Mouse (Mus musculus): ENCODE measurements around the gene Camkv. TPM values are rescaled to one million over a fixed set of nuclear protein-coding genes. Genes with fewer than 3 reads are reported as not detected.

Gene Camkv
- polyA plus RNA-seq, 1 experiment from 2014 or later = 0.07 TPM

DNA sequence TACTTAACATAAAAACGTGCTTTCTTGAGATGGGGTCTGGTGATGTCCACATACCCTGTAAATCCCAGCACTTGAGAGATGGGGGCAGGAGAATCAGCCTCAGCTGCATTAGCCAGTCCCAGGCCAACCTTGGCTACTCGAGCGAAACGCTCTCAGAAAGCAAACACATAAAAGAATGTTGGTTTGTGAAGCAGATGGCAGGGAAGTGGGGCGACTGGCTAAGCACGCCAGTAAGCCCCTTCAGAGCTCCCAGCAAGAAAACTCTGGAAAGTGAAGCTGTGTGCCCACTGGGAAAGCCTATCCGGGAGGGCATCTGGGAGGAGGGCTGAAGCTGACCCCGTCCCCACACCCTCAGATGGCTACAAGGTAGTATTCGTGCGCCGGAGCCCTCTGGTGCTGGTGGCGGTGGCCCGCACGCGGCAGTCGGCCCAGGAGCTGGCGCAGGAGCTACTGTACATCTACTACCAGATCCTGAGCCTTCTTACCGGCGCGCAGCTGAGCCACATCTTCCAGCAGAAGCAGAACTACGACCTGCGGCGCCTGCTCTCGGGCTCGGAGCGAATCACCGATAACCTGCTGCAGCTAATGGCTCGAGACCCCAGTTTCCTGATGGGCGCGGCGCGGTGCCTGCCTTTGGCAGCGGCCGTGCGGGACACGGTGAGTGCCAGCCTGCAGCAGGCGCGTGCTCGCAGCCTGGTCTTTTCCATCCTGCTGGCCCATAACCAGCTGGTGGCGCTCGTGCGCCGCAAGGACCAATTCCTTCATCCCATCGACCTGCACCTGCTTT lies 34.4 kb upstream of the Camkv start:
- peaks cover 3 to 8% of the 10 kb centered on the region in 2 experiments; a peak in 2 of 4 replicates for H3K4me1 ChIP-seq (ENCODE audit: control insufficient read depth in 2 of 2, insufficient read depth in 2 of 2, low read length in 2 of 2)
- H3K4me3 ChIP-seq (ENCODE audit: control insufficient read depth in 1 of 2, insufficient read depth in 1 of 2, low read depth in 1 of 2, low read length in 2 of 2) = peak overlapping the region; percentile 35 to 44
- H3K9ac ChIP-seq (ENCODE audit: low read length) = peak overlapping the region; percentile 47; the same call in 1 of the 2 replicates
- H3K4me2 ChIP-seq (ENCODE audit: low read length) = peak overlapping the region; percentile 68
- peaks cover 9% of the 10 kb centered on the region for H3K27me3 ChIP-seq (ENCODE audit: control insufficient read depth, insufficient read depth, low read length)
- WGBS = 11% methylated on average over 44 of the region's 44 CpGs
- no peaks in the 10 kb centered on the region for H3K9me3 ChIP-seq (ENCODE audit: control insufficient read depth, low read length)
- H3K36me3 ChIP-seq (ENCODE audit: control insufficient read depth, insufficient read depth, low read length) = peaks cover 23% of the 10 kb centered on the region
- ATAC-seq (ENCODE audit: insufficient number of reproducible peaks, insufficient read depth, low FRiP score, low read depth) = no peak
- no peak overlapping the region for H3K27ac ChIP-seq (replicated peaks in 1 of 2; ENCODE audit: control insufficient read depth in 1 of 2, insufficient read depth in 1 of 2, low read depth in 2 of 2, low read length in 2 of 2)

GRCm38 (mm10) chr9:107901627-107901914 lies 33.9 kb upstream of the Camkv start:
- Histone ChIP-seq H3K4me3 (ENCODE audit: control insufficient read depth in 1 of 2, insufficient read depth in 1 of 2, low read depth in 1 of 2, low read length in 2 of 2) (peak overlapping the region in 1 of 2 experiments; percentile 35; a peak in 2 of 4 replicates), H3K4me1 (ENCODE audit: control insufficient read depth in 2 of 2, insufficient read depth in 2 of 2, low read length in 2 of 2) (peaks cover 9 to 14% of the 10 kb centered on the region in 2 experiments; a peak in 3 of 4 replicates), H3K9me3 (ENCODE audit: control insufficient read depth, low read length) (no peaks in the 10 kb centered on the region), H3K36me3 (ENCODE audit: control insufficient read depth, insufficient read depth, low read length) (peaks cover 23% of the 10 kb centered on the region), H3K9ac (ENCODE audit: low read length) (no peak overlapping the region), H3K4me2 (ENCODE audit: low read length) (peak overlapping the region; percentile 68), H3K27me3 (ENCODE audit: control insufficient read depth, insufficient read depth, low read length) (peaks cover 9% of the 10 kb centered on the region), H3K27ac (replicated peaks in 1 of 2; ENCODE audit: control insufficient read depth in 1 of 2, insufficient read depth in 1 of 2, low read depth in 2 of 2, low read length in 2 of 2) (no peak overlapping the region)
- ATAC-seq (ENCODE audit: insufficient number of reproducible peaks, insufficient read depth, low FRiP score, low read depth) = no peak
- WGBS = 23% methylated on average over 17 of the region's 17 CpGs

GRCm38 (mm10) chr9:107904726-107905125 lies 30.7 kb upstream of the Camkv start:
- 2% methylated on average over 4 of the region's 4 CpGs for WGBS
- Histone ChIP-seq H3K4me1 (ENCODE audit: control insufficient read depth in 2 of 2, insufficient read depth in 2 of 2, low read length in 2 of 2) (peaks cover 34 to 39% of the 10 kb centered on the region in 2 experiments), H3K4me3 (ENCODE audit: control insufficient read depth in 1 of 2, insufficient read depth in 1 of 2, low read depth in 1 of 2, low read length in 2 of 2) (no peak overlapping the region), H3K9ac (ENCODE audit: low read length) (no peak overlapping the region; the same call in 1 of the 2 replicates), H3K36me3 (ENCODE audit: control insufficient read depth, insufficient read depth, low read length) (peaks cover 14% of the 10 kb centered on the region), H3K9me3 (ENCODE audit: control insufficient read depth, low read length) (no peaks in the 10 kb centered on the region), H3K27ac (replicated peaks in 1 of 2; ENCODE audit: control insufficient read depth in 1 of 2, insufficient read depth in 1 of 2, low read depth in 2 of 2, low read length in 2 of 2) (0 out of 4 replicates have a peak overlapping the region, but pooled peaks of 1 of the 2 experiments have one; percentile 4), H3K27me3 (ENCODE audit: control insufficient read depth, insufficient read depth, low read length) (peaks cover 9% of the 10 kb centered on the region), H3K4me2 (ENCODE audit: low read length) (no peak overlapping the region)
- ATAC-seq (ENCODE audit: insufficient number of reproducible peaks, insufficient read depth, low FRiP score, low read depth) = peak; percentile 6; the same call in 1 of the 2 replicates

DNA sequence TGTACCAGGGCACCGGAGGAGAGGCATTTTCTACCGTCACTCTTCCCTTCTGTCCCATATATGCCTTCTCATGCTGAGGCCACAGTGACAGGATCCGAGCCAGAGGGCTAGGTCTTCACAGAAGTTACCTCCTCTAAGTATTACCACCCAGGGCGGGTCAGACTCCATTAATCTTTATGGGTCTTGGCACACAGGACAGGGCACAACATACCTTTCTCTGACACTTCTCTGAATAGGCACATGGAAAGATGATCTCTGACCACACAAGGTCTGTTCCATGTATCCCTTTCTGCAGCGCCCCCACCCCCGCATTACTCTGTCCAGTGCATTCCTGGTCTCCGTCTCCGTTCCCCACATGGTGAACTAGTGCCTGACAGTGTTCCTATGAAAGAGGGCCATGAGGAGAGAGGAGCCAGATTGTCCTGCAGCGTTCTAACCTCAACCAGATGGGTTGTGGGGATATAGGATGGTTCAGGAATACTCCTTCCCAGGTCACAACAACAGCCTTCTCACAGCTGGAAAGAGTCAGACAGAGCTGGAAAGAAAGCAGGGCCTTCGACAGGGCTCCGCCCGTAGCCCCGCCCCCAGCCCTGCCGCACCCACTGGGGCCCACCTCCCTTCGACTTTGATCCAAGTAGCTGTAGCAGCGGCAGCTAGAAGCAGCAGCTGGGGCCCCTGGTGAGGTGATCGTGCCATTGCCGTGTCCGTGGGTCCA lies 29.1 kb upstream of the Camkv start, which contains the start of gene Mst1r:
Gene Mst1r (plus strand): TSS at position 622 of the 715 bp plus-strand sequence.
- H3K27ac ChIP-seq (replicated peaks in 1 of 2; ENCODE audit: control insufficient read depth in 1 of 2, insufficient read depth in 1 of 2, low read depth in 2 of 2, low read length in 2 of 2) = peak within 1 kb of the TSS; percentile 30 to 58; a peak in 2 of 4 replicates
- peaks cover 34 to 39% of the 10 kb centered on the region in 2 experiments for H3K4me1 ChIP-seq (ENCODE audit: control insufficient read depth in 2 of 2, insufficient read depth in 2 of 2, low read length in 2 of 2)
- peak within 1 kb of the TSS; percentile 80 for H3K4me2 ChIP-seq (ENCODE audit: low read length)
- peaks cover 7% of the 10 kb centered on the region; the same call in 1 of the 2 replicates for H3K36me3 ChIP-seq (ENCODE audit: control insufficient read depth, insufficient read depth, low read length)
- WGBS = 16% methylated on average over 19 of the region's 19 CpGs
- H3K4me3 ChIP-seq (ENCODE audit: control insufficient read depth in 1 of 2, insufficient read depth in 1 of 2, low read depth in 1 of 2, low read length in 2 of 2) = peak within 1 kb of the TSS; percentile 44 to 50
- H3K9me3 ChIP-seq (ENCODE audit: control insufficient read depth, low read length) = no peaks in the 10 kb centered on the region
- no peaks in the 10 kb centered on the region for H3K27me3 ChIP-seq (ENCODE audit: control insufficient read depth, insufficient read depth, low read length)
- H3K9ac ChIP-seq (ENCODE audit: low read length) = peak within 1 kb of the TSS; percentile 74
- ATAC-seq (ENCODE audit: insufficient number of reproducible peaks, insufficient read depth, low FRiP score, low read depth) = peak; percentile 44; the same call in 1 of the 2 replicates

- ATAC-seq (ENCODE audit: insufficient number of reproducible peaks, insufficient read depth, low FRiP score, low read depth) = no peak
- peaks cover 2% of the 10 kb centered on the region; the same call in 1 of the 2 replicates for H3K36me3 ChIP-seq (ENCODE audit: control insufficient read depth, insufficient read depth, low read length)
- H3K27me3 ChIP-seq (ENCODE audit: control insufficient read depth, insufficient read depth, low read length) = no peaks in the 10 kb centered on the region
- 47% methylated on average over 31 of the region's 31 CpGs for WGBS
- peak overlapping the region; percentile 74 for H3K9ac ChIP-seq (ENCODE audit: low read length)
- H3K4me2 ChIP-seq (ENCODE audit: low read length) = peak overlapping the region; percentile 80
- peaks cover 34 to 39% of the 10 kb centered on the region in 2 experiments for H3K4me1 ChIP-seq (ENCODE audit: control insufficient read depth in 2 of 2, insufficient read depth in 2 of 2, low read length in 2 of 2)
- peak overlapping the region; percentile 44 to 50 for H3K4me3 ChIP-seq (ENCODE audit: control insufficient read depth in 1 of 2, insufficient read depth in 1 of 2, low read depth in 1 of 2, low read length in 2 of 2)
- H3K27ac ChIP-seq (replicated peaks in 1 of 2; ENCODE audit: control insufficient read depth in 1 of 2, insufficient read depth in 1 of 2, low read depth in 2 of 2, low read length in 2 of 2) = peak overlapping the region in 1 of 2 experiments; percentile 30; a peak in 1 of 4 replicates
- H3K9me3 ChIP-seq (ENCODE audit: control insufficient read depth, low read length) = no peaks in the 10 kb centered on the region
These were observed 28.3 kb upstream of the Camkv start for GRCm38 (mm10) chr9:107906967-107907800.

DNA sequence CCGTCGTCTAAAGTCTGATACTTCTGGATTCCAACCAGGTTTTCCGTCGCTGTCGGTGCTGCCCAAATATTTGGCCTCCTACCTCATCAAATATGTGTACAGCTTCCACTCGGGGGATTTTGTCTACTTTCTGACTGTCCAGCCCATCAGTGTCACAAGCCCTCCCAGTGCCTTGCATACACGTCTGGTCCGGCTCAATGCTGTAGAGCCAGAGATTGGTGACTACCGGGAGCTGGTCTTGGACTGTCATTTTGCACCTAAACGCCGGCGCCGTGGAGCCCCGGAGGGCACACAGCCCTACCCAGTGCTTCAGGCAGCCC lies 27.7 kb upstream of the Camkv start:
- peak overlapping the region; percentile 80 for H3K4me2 ChIP-seq (ENCODE audit: low read length)
- no peaks in the 10 kb centered on the region for H3K9me3 ChIP-seq (ENCODE audit: control insufficient read depth, low read length)
- ATAC-seq (ENCODE audit: insufficient number of reproducible peaks, insufficient read depth, low FRiP score, low read depth) = no peak
- H3K9ac ChIP-seq (ENCODE audit: low read length) = peak overlapping the region; percentile 74; the same call in 1 of the 2 replicates
- H3K36me3 ChIP-seq (ENCODE audit: control insufficient read depth, insufficient read depth, low read length) = no peaks in the 10 kb centered on the region
- 66% methylated on average over 14 of the region's 14 CpGs for WGBS
- no peaks in the 10 kb centered on the region for H3K27me3 ChIP-seq (ENCODE audit: control insufficient read depth, insufficient read depth, low read length)
- peak overlapping the region; percentile 28 to 44; a peak in 3 of 4 replicates for H3K4me3 ChIP-seq (ENCODE audit: control insufficient read depth in 1 of 2, insufficient read depth in 1 of 2, low read depth in 1 of 2, low read length in 2 of 2)
- H3K27ac ChIP-seq (replicated peaks in 1 of 2; ENCODE audit: control insufficient read depth in 1 of 2, insufficient read depth in 1 of 2, low read depth in 2 of 2, low read length in 2 of 2) = no peak overlapping the region
- peaks cover 34 to 39% of the 10 kb centered on the region in 2 experiments for H3K4me1 ChIP-seq (ENCODE audit: control insufficient read depth in 2 of 2, insufficient read depth in 2 of 2, low read length in 2 of 2)

All from heart, embryonic 14.5 days (tissue).